Mouse (Mus musculus) layer of hippocampus, adult 18-20 months (tissue): Measurements from ENCODE around the gene Grip1. TPM values are rescaled to one million over a fixed set of nuclear protein-coding genes. Genes with fewer than 3 reads are reported as not detected.

Experiments used
- DNase-seq, 2 experiments: peaks; one replicate each; pipeline ENCODE4 v3.0.0; 2022; ENCODE audit warnings: low spot score in 2 of 2
- total RNA-seq, 2 experiments: library from RNA; stranded (reverse); gene quantifications; 2 replicates each; pipeline ENCODE4 v1.2.3; 2021

The Grip1 gene
- total RNA-seq, 2 experiments from 2014 or later: 23.3 to 25.4 TPM

DNA sequence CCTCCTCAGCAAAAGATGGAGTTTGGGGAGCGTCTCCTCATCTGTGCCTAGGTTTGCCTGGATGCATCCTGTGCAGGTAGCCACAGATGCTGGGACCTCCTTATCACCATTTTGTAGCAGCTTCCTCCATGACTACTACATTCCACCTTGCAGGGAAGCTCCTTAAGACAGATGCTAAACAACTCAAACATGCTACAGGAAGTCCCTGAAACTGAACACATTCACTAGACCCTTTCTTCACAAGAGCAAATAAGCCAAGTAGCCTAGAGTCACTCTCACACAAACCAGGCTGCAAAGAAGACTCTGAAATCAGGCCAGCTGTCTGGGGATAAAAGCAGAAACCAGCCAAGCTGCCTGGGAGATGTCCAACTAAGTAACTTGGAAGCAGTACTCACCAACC is 661.6 kb downstream of the Grip1 start:
- DNase-seq: no peak

DNA sequence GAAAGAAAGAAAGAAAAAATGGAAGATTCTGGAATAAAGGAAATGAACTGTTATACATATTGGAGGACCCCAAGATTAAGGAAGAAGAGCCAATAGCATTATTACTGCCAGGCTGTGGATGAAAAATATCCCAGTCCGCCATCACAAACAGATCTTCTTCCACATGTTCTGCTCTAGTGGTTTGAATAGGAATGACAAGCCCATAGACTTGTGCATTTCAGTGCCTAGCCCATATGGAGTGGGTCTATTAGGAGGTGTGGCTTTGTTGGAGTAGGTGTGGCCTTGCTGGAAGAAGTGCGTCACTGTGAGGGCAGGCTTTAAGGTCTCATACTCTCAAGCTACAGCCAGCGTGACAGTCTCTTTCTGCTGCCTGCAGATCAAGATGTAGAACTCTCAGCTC is 670.1 kb downstream of the Grip1 start:
- no peak for DNase-seq

GRCm38 (mm10) chr10:120124801-120125464 is 671.3 kb downstream of the Grip1 start:
- peak; percentile 74 to 91 for DNase-seq

- DNase-seq: no peak
Observed at GRCm38 (mm10) chr10:120125465-120125857, 671.8 kb downstream of the Grip1 start.

- DNase-seq: no peak
Observed at GRCm38 (mm10) chr10:120128601-120129277, 675.1 kb downstream of the Grip1 start.

GRCm38 (mm10) chr10:120130621-120131020 is 677.0 kb downstream of the Grip1 start:
- peak; percentile 51 to 78 for DNase-seq

DNA sequence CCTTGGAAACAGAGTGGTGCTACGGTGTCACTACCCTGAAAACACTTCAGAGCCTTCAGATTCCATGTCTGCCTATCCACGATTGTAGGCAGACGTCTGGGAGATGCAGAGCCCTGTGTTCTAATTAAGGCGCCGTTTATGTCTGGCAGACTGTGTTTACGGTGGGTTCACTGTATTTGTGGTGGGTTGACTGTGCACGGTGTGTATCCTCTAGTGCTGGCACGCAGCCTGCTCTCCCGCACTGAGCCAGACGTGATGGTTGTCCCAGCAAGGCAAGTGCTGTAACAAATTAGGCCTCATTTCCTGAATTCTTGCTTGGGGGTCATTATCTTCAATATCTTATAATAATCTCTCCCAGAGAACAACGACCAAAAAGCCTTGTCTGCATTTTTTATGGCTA is 680.1 kb downstream of the Grip1 start:
- DNase-seq: no peak

DNA sequence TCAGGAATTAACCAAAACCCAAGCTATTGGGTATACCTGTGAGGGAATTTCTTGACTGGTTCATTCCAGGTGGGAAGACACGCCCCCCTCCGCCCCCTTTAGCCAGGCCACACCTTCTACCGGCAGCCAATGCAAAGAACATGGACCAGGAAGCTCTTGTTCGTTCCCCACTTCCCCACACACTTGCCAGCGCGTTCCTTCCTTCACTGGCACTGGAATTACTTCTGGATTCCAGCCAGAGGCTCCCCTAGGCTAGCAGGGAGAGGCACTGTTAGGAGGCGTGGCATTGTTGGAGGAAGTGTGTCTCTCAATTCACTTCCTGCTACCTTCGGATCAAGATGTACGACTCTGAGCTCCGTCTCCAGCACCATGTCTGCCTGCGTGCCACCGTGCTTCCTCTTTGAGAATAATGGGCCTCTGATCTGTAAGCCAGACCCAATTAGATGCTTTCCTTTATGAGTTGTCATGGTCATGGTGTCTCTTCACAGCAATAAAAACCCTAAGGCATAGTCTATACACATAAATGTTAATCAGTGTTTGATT is 682.5 kb downstream of the Grip1 start:
- no peak for DNase-seq

Other genes starting within 250 kb of the Grip1 start
- 100 to 1,000 TPM; 142 to 146 TPM for gene Cand1, start 213.8 kb upstream of the Grip1 start, total RNA-seq